Mouse (Mus musculus) bone marrow macrophage, adult 2 months (primary cell): Measurements from ENCODE around the gene Macrod2. TPM values are rescaled to one million over a fixed set of nuclear protein-coding genes. Genes with fewer than 3 reads are reported as not detected.

ENCODE experiments used
- H3K27ac ChIP-seq: 2 replicates; pipeline ENCODE4 v1.5.1; 2012; ENCODE audit warnings: low read depth, low read length; ENCODE audit not compliant: insufficient read depth
- H3K4me1 ChIP-seq: 2 replicates; pipeline ENCODE4 v1.6.1; 2012; ENCODE audit warnings: low read length; ENCODE audit not compliant: control insufficient read depth, insufficient read depth
- H3K4me3 ChIP-seq: 2 replicates; pipeline ENCODE4 v1.5.1; 2012; ENCODE audit warnings: mild to moderate bottlenecking, low read length, moderate library complexity; ENCODE audit not compliant: insufficient read depth
- CTCF ChIP-seq: IDR thresholded peaks from 2 replicates; pipeline ENCODE4 v1.5.1; 2012; ENCODE audit warnings: low read depth, mild to moderate bottlenecking, low read length, moderate library complexity
- POLR2A ChIP-seq: IDR thresholded peaks from 2 replicates; pipeline ENCODE4 v1.6.1; 2012; ENCODE audit warnings: mild to moderate bottlenecking, low read depth, low read length, borderline replicate concordance
- polyA plus RNA-seq: library from polyadenylated mRNA; stranded (reverse); fragments of >200 nt; gene quantifications from 2 replicates; pipeline ENCODE4 v1.2.4, GENCODE M21; 2012; ENCODE audit not compliant: missing spikeins, insufficient read depth, insufficient read length

The Macrod2 gene
- polyA plus RNA-seq, 1 experiment: 3.0 TPM

DNA sequence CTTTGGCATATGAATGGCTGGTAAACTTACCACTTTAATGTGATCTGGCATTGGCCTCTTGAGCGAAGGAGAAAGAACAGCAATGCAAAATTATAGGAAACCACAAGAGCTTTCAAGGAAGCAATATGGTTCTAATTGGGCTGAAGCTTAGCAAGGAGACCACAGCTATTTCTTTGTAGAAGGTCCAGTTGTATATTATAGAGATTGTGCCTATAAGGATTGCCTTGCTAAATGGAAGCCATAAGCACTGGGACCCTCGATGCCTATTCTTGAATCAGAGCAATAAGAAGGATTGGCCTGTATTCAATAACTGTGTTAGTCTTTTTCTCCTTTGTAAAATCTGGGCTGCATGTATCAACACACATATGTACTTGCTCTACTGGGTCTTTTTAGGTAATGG, 1754.2 kb downstream of the Macrod2 start:
- Histone ChIP-seq H3K4me3 (no peak overlapping the region), H3K27ac (no peak overlapping the region), H3K4me1 (no peaks in the 10 kb centered on the region)
- TF ChIP-seq CTCF (no peak), POLR2A (no peak)

DNA sequence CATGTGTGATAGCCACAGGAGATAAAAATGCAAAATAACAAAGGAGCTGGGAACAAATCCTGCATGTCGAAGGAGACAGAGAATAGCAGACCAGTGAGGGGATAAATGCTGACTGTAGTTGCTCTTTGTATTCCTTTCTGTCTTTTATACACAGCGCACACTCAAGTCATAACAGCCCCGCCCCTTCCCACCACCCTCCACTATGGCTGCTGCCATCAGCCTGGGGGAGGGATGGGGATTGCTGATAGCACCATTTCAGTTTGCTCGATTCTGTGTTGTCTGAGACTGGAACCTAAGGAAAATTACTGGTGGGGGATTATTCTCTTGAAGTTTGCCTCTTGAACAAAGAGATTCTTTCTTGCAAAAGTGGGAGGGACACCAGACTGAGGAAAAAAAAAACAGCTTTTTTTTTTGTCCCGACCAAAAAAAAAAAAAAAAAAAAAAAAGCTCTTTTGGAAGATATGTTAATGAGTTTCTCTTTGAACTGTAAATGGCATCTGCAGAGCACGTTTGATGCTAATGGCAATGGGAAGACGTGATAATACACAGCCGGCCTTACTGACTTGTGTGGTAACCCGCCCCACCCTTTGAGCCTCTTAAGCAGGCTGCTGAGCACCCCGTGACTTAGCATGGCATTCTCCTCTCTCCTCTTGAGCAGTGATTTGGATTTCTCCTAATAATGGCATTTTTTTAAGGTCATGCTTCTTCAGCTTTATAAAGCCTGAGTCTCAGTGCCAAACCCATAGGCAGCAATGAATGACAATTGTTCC, 1768.6 kb downstream of the Macrod2 start:
- H3K4me3 ChIP-seq: no peak overlapping the region
- TF ChIP-seq POLR2A: no peak
- TF ChIP-seq CTCF: no peak
- no peak overlapping the region for H3K27ac ChIP-seq
- no peaks in the 10 kb centered on the region for H3K4me1 ChIP-seq

DNA sequence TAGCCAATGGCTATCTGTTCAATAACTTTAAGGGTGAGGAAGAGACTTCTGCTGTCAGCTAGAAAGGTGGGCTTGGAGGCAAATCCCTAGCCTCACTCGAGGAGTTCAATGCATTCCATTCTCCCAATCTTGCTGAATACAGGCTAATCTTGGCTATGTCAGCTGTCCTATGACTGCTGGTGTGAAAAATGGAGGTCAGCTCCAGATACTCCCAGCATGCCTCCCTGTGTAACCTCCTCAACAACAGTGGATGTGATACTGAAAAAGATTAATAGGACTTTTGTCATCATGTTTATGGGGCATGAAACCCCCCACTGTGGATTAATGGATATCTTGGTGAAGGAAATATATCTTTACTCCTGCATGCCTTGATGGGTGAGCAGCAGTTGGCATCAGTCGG, 1774.5 kb downstream of the Macrod2 start:
- no peak for TF ChIP-seq CTCF
- no peak for TF ChIP-seq POLR2A
- no peak overlapping the region for H3K4me3 ChIP-seq
- H3K27ac ChIP-seq: no peak overlapping the region
- no peaks in the 10 kb centered on the region for H3K4me1 ChIP-seq

DNA sequence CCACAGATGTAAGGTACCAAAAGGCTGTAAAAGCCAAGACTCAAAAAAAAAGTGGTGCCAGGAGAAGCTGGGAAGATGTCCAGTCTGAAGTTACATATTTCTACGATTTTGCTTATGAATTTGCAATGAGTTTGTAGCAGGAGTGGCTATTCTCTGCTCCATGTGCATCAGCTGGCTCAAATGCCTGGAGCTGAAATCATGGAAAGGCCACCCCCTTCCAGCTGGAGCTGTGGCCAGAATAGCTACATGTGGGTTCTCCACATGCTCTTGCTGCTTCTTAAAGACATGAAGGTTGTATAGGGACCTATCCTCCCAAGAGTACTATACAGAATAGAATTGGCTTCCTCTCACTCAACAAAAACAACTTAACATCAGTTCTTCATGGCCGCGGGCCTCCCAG, 1777.6 kb downstream of the Macrod2 start:
- Histone ChIP-seq H3K4me3 (no peak overlapping the region), H3K27ac (no peak overlapping the region), H3K4me1 (no peaks in the 10 kb centered on the region)
- no peak for TF ChIP-seq POLR2A
- TF ChIP-seq CTCF: no peak

DNA sequence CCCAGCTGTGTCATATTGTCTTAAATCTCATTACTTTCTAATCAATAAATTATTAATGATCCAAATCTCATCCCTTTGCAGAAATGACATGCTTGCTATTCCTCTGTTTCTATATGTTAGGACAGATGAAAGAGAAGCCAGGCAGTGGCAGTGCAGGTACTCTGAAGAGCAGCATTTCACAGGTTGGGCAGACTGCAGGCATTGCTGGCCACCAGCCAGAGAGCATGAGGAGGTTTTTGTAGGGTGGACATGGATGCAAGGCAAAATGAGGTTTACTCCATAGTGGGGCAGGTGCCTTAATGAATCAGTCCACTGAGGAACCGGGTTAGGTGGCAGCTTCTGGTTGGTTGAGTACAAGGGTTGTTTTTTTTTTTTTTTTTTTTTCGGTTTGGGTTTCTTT, 1778.9 kb downstream of the Macrod2 start:
- Histone ChIP-seq H3K27ac (no peak overlapping the region), H3K4me1 (no peaks in the 10 kb centered on the region), H3K4me3 (no peak overlapping the region)
- TF ChIP-seq POLR2A (no peak), CTCF (no peak)

DNA sequence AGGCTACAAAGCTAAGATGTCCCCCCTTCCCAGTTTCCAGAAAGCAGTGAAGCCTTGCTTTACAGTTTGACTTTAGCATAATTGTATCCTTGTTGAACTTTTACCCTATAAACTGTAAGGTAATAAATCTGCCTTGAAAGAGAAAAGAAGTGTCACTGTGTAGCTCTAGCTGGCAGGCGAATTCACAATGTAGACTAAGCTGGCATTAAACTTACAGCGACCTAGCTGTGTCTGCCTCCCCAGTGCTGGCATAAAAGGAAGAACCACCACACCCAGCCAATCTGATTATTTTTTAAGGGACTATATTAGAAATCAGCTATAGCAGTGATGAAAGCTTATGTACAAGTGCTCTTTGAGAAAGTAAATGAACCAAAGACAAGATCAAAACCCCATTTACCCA, 1791.8 kb downstream of the Macrod2 start:
- Histone ChIP-seq H3K4me3 (no peak overlapping the region), H3K4me1 (no peaks in the 10 kb centered on the region)
- TF ChIP-seq POLR2A (no peak), CTCF (no peak)

DNA sequence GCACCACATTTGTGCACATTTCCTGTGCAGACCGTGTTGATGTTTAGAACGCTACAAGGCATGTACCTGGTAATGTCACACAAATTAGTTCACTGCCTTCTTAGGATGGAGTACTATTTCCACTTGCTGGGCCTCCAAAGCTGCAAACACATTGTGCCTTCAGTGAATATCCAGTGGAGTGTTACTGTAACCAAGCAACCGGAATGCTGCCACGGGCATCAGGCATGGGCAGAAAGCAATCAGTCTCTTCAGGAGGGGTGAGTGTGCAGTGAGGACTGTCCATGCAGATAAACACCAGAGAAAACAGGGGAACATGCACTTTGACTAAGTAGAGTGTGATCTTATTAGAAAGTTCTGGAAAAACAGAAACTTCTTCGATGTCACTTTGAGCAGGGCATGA, 1792.3 kb downstream of the Macrod2 start:
- H3K4me1 ChIP-seq: no peaks in the 10 kb centered on the region
- H3K4me3 ChIP-seq: no peak overlapping the region
- TF ChIP-seq POLR2A (no peak), CTCF (no peak)
- no peak overlapping the region for H3K27ac ChIP-seq

More for the DNA sequence above, 1791.8 kb downstream of the Macrod2 start:
- H3K27ac ChIP-seq: no peak overlapping the region

DNA sequence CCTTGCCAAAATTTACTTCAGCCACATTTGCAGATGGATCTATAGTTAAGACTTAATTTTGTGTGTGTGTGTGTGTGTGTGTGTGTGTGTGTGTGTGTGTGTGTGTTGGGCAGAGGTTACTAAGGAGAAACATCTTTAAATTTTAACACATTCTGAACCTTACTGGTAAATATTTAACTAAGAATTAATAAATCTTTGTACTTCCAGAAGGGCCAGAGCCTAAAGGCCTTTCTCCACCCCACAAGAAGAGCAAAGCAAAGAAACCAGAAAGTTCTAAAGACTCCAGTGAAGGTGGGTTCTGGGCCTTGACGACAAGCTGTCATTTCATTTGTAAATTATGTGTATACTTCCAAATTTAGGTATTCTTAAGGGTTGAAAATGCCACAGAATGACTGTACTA, 1822.3 kb downstream of the Macrod2 start:
- no peak overlapping the region for H3K4me3 ChIP-seq
- H3K4me1 ChIP-seq: no peaks in the 10 kb centered on the region
- TF ChIP-seq POLR2A (no peak), CTCF (no peak)
- H3K27ac ChIP-seq: no peak overlapping the region

DNA sequence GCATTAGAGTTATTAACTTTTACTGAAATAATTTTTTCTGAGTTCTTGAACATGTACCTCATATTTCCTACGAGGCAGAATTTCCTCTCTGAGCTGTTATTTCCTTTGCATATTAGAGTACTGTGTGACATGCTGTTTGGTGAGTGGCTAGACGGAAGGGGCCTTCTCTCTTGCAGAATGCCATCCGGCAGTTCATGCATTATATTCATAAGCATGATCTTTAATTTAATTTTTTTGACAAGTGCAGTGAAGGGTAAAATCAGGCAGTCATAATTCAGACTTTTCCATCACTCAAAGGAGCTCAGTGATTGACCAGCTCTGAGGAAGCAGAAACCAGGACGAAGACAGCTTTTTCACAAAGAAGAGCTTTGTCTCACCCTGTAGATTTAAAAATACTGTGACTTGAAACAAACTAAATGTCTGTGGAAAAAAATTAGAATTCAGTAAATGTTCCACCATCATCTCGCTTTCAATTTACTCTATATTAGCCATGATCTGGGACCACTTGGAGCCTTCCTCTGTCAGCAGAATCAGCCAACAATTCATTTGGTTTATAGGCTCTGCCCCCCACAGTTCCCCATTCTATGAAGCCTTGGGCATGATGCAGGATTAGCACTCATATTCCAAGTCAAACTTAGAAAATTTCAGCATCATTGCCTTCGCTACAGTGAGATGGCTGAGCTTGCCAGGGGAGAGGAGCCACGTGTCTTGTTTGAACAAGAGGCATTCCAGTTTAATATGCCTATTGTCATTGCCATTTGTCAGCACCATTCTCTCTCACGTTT, 1827.2 kb downstream of the Macrod2 start:
- Histone ChIP-seq H3K4me3 (no peak overlapping the region), H3K27ac (no peak overlapping the region), H3K4me1 (no peaks in the 10 kb centered on the region)
- TF ChIP-seq CTCF (no peak), POLR2A (no peak)

DNA sequence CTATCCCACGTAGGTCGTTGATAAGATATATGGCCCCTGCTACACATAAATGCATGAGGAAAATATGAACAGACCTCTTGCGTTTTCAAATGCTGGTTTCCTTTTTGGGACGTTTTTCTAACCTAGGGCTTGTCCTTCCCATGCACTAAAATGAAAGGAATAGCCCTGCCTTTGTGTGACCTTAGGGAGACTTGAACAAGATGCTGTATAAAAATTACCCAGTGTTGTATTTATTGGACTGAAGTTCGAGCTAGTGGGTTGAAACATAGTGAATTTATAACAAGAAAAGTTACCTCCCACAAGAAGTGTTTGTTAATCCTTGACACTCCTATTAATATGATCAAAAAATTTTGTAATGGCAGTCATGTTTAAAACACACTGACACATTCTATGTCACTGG, 1827.8 kb downstream of the Macrod2 start:
- no peak overlapping the region for H3K4me3 ChIP-seq
- no peaks in the 10 kb centered on the region for H3K4me1 ChIP-seq
- TF ChIP-seq POLR2A (no peak), CTCF (no peak)
- H3K27ac ChIP-seq: no peak overlapping the region
